Mouse (Mus musculus) bone marrow macrophage, adult 2 months (primary cell): ENCODE measurements around the gene Hcrtr2.

Experiments used
- CTCF ChIP-seq: IDR thresholded peaks from 2 replicates; pipeline ENCODE4 v1.5.1; 2012; ENCODE audit warnings: low read depth, mild to moderate bottlenecking, low read length, moderate library complexity
- POLR2A ChIP-seq: IDR thresholded peaks from 2 replicates; pipeline ENCODE4 v1.6.1; 2012; ENCODE audit warnings: mild to moderate bottlenecking, low read depth, low read length, borderline replicate concordance

- no peak for TF ChIP-seq CTCF
- TF ChIP-seq POLR2A = no peak
Measured at GRCm38 (mm10) chr9:76315096-76315495, 8.6 kb downstream of the Hcrtr2 start.
